Mouse (Mus musculus): Measurements from ENCODE around the gene Ndufa6. TPM values are rescaled to one million over a fixed set of nuclear protein-coding genes. Genes with fewer than 3 reads are reported as not detected.

Gene Ndufa6
- total RNA-seq, 2 experiments from 2014 or later, result 198 to 199 TPM

DNA sequence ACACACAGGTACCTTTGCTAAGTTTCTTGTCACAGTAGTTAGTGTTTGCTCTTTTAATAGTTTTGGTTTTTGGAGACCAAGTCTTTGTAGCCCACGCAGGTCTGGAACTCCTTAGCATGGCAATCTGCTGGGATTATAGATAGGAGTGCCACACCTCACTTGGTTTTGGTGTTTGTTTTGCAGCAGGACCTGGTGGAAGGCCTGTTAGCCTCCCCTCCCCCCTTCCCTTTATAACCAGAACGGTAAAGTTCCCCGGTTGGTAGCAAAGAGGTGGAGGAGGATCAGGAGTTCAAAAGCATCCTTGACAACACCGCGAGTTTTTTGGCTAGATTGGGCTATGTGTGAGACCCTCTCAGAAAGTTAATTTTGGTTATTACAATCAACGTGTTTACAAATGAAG lies 9.2 kb downstream of the Ndufa6 start:
- DNase-seq (ENCODE audit: low spot score in 2 of 2), result no peak
- intact Hi-C loops (cut with DNase I), result no loop called here

GRCm38 (mm10) chr15:82343368-82344287 lies 10.5 kb downstream of the Ndufa6 start:
- intact Hi-C loops (cut with DNase I), result no loop called here
- DNase-seq (ENCODE audit: low spot score in 2 of 2), result no peak

DNA sequence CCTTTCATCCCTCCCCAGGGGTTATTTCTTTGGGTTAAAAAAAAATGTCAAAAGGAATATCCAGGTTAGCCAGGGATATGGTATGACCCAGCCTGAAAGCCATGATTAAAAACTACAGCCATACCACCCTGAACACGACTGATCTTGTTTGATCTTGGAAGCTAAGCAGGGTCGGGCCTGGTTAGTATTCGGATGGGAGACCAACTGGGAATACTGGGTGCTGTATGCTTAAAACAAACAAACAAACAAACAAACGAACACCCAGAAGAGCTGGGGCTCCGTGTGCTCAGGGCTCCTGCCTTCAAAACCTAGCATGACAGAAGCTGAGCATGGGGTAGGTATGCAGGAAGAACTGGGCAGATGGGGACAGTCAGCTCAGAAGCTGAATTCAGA lies 11.6 kb downstream of the Ndufa6 start:
- no peak for DNase-seq (ENCODE audit: low spot score in 2 of 2)
- intact Hi-C loops (cut with DNase I), result no loop called here

DNA sequence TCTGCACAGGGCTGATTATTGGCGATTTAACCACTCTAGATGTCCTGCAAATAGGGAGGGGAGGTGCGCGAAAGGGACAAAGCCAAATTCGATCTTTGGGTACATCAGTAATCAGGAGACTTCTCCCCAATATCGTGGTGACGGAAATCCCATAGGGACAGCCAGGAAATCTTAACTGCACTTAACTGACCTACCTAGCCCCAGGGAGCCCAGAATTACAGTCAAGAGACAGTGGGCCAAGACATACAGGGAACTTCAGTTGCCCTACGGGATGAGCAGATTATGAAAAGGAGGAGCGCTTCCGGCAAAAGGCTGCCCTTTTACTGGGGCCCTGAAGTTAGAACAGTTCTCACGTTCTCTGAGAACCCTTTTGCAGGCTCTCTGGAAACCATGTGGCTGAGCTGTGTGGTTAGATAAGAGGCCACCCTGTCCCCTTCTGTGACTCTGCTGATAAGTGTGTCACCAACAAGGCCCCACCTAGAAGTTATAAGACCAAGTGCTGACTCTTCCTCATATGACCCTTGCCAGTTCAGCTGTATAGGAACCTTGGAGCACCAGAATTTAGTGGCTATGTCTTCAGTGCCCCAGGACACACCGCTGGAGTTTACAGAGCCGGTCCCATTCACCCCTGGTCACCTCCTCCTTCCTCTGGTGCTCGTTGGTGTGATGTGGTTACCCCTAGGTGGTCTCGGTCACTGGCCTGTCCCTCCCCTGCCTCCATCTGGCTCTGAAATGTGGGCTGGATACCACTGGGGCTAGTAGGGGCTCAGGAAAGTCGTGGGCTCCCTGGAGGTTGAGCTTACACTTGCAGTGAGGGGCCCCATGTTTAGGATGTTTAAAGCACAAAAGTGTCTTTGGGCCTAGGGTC lies 12.2 kb downstream of the Ndufa6 start:
- DNase-seq (ENCODE audit: low spot score in 2 of 2), result no peak
- intact Hi-C loops (cut with DNase I), result no loop called here

GRCm38 (mm10) chr15:82341036-82341501 lies 13.1 kb downstream of the Ndufa6 start:
- no peak for DNase-seq (ENCODE audit: low spot score in 2 of 2)
- intact Hi-C loops (cut with DNase I), result no loop called here

- intact Hi-C loops (cut with DNase I), result no loop called here
These were observed 13.6 kb downstream of the Ndufa6 start for GRCm38 (mm10) chr15:82340414-82341035.

GRCm38 (mm10) chr15:82339634-82340254 lies 14.4 kb downstream of the Ndufa6 start:
- no peak for DNase-seq (ENCODE audit: low spot score in 2 of 2)
- intact Hi-C loops (cut with DNase I), result no loop called here

More at GRCm38 (mm10) chr15:82340414-82341035, 13.6 kb downstream of the Ndufa6 start:
- no peak for DNase-seq (ENCODE audit: low spot score in 2 of 2)

- DNase-seq (ENCODE audit: low spot score in 2 of 2), result no peak
- intact Hi-C loops (cut with DNase I), result no loop called here
These were observed 15.0 kb downstream of the Ndufa6 start for GRCm38 (mm10) chr15:82339150-82339549.

GRCm38 (mm10) chr15:82338593-82339112 lies 15.5 kb downstream of the Ndufa6 start, which contains the start of the genes Naga, Pheta2 and Smdt1:
Gene Naga, minus strand, starts transcription at chr15:82338925.
Gene Pheta2, plus strand, starts transcription at chr15:82338942.
Gene Smdt1, plus strand, starts transcription at chr15:82338959.
- DNase-seq (ENCODE audit: low spot score in 2 of 2), result peak; percentile 92 to 93
- intact Hi-C loops (cut with DNase I), result no loop called here

- no peak for DNase-seq (ENCODE audit: low spot score in 2 of 2)
- intact Hi-C loops (cut with DNase I), result no loop called here
These were observed 16.2 kb downstream of the Ndufa6 start for GRCm38 (mm10) chr15:82337875-82338274.

DNA sequence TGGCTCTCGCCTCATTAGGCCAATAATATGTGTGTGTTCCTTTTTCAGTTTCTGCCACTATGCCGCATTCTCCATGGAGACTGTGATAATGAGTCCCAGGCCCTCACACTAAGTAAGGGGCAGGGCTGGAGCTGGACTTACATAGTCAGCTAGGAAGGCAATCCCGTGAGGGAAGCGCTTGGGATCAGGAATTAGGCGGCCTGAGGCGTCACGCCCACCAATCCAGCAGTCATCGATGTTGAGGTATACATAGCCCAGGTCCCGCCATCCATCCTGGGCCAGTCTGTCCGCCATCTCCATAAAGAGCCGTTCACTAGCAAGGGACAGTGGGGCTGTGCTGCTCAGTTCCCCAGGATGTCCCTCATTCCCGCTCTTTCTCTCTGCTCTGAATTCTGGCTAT lies 17.5 kb downstream of the Ndufa6 start:
- intact Hi-C loops (cut with DNase I), result no loop called here
- DNase-seq (ENCODE audit: low spot score in 2 of 2), result no peak

DNA sequence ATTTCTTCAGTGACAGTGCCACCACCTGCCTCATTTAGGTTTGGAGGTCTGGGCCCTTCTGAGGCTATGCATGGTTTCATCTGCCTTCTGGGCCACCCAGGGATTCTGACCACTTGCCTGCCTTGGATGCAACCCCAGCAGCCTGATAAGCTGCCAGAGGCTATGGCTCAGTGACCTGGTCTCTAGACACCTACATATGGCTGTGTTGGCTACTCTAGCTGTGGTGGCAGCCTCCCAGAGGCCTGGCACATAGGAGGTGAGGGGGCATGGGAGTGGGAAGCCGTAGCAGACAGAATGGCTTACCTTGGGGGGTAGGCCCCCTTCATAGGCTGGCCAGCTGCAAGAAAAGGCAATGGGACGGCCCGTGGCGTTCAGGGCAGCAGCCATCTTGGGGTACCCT lies 18.9 kb downstream of the Ndufa6 start:
- intact Hi-C loops (cut with DNase I), result no loop called here

GRCm38 (mm10) chr15:82325382-82325781 lies 28.7 kb downstream of the Ndufa6 start:
- no peak for DNase-seq (ENCODE audit: low spot score in 2 of 2)
- intact Hi-C loops (cut with DNase I), result no loop called here

More for the DNA sequence above, 18.9 kb downstream of the Ndufa6 start:
- DNase-seq (ENCODE audit: low spot score in 2 of 2), result no peak

DNA sequence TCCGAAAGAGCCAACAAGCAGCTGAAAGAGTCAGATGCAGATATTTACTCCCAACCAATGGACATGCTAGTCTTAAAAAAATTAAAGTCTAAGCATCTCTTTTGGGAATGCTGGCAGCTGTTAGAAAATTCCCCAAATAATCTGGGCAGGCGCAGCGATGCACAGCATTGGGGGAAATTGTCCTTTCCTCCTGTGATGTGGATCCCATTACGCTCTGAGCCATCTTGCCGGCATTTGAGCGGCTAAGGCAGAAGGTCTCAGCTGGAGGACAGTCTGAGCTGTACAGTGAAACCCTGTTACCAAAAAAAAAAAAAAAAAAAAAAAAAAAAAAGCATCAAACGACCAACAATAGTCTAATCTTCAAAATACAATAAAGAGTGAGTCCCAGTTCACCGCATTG lies 31.9 kb downstream of the Ndufa6 start:
- no peak for DNase-seq (ENCODE audit: low spot score in 2 of 2)
- intact Hi-C loops (cut with DNase I), result no loop called here

DNA sequence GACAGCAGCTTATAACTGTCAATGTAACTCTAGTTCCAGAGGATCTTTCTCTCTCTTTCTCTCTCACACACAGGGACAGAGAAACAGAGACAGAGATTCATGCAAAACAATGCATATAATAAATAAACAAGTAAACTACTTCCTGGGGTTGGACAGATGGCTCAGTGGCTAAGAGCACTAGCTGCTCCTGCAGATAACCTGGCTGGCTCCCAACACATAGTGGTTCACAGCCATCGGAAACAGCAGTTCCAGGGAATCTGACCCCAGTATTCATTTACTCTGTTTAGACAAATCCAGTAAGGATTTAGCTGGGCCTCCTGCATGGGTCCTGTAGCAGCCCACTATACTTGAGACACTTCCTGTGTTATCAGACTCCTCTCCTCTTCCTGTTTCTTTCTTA lies 34.5 kb downstream of the Ndufa6 start:
- intact Hi-C loops (cut with DNase I), result no loop called here
- no peak for DNase-seq (ENCODE audit: low spot score in 2 of 2)

GRCm38 (mm10) chr15:82317839-82318238 lies 36.3 kb downstream of the Ndufa6 start:
- intact Hi-C loops (cut with DNase I), result no loop called here
- DNase-seq (ENCODE audit: low spot score in 2 of 2), result no peak

DNA sequence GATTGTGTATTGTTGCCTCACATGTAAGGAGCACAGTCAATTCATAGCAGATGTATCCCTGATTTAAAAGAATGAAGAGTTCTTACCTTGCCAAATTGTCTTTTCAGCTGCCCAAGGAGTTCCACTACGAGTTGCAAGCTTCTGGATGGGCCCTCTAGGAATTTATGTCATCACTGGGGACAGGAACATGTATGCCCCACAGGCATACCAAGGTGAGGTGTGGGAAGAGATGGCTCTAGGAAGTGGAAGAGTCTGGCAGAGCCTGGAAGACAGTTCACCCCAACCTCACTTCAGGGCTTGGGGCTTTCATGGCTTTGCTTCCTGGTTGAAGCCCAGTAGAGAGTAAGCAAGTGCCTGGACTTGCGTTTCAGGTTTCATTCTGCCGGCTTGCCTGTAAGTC lies 45.7 kb downstream of the Ndufa6 start:
- no peak for DNase-seq (ENCODE audit: low spot score in 2 of 2)
- intact Hi-C loops (cut with DNase I), result no loop called here

DNA sequence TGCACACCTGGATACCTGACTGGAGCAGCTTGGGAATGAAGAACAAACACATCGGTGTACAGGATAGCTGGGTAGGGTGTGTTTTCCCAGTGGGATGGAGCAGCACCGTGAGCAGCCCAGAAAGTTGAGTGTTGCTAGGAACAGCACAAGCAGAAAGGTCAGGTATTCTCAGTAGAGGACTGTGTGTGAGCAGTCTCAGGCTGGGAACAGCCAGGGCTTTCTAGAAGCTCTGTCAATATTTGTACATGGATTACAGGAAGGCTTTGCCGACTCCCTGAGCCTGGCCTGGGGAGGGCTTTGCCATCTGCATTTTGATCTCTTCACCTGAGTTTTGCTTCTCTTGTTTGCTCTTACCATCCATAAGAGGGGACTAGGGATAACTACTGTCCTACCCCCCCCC lies 47.0 kb downstream of the Ndufa6 start:
- no peak for DNase-seq (ENCODE audit: low spot score in 2 of 2)
- intact Hi-C loops (cut with DNase I), result no loop called here
